Mouse (Mus musculus) stomach, postnatal 0 days (tissue): ENCODE results near the gene Epha10.

Experiments used
- CTCF ChIP-seq: IDR thresholded peaks from 2 replicates; pipeline ENCODE4 v1.5.1; 2016; ENCODE audit warnings: antibody characterized with exemption, low read depth, mild to moderate bottlenecking, moderate library complexity
- EP300 ChIP-seq: optimal IDR thresholded peaks from 2 replicates; pipeline ENCODE3; 2016; ENCODE audit warnings: antibody characterized with exemption

DNA sequence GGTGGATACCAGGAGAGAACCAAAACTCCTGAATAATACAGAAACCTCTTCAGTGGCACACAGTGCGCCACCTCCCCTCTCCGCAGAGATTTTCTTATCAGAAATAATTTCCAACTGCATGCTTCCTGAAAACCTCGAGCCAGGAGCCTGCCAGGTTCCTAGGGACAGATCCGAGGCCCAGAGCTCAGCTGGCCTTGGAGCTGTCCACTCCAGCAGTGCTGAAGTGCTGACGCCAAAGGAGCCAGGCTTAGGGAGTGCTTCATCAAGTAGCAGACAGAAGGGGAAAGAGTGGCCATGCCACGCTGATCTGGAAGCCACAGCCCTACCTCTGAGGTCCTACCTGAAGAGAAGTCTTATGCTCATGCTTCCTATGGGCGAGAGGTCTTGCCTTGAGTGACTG is 20.3 kb upstream of the Epha10 start:
- TF ChIP-seq CTCF (no peak), EP300 (no peak)
